Mouse (Mus musculus) brain, embryonic 14.5 days (tissue): ENCODE data around the gene Kif28. TPM values are rescaled to one million over a fixed set of nuclear protein-coding genes. Genes with fewer than 3 reads are reported as not detected.

ENCODE experiments used
- DNase-seq: peaks from one replicate; pipeline ENCODE4 v3.0.0-alpha.2; 2011; ENCODE audit warnings: low read depth
- CTCF ChIP-seq: fragments of 200-500 bp; IDR thresholded peaks from 2 replicates; pipeline ENCODE4 v1.5.1; 2012; ENCODE audit warnings: inconsistent platforms, mild to moderate bottlenecking, moderate library complexity, borderline replicate concordance; ENCODE audit not compliant: insufficient read depth, insufficient read length; ENCODE audit errors: extremely low read depth
- POLR2A ChIP-seq: fragments of 200-500 bp; IDR thresholded peaks from 2 replicates; pipeline ENCODE4 v1.6.1; 2012; ENCODE audit warnings: mild to moderate bottlenecking, inconsistent platforms, borderline replicate concordance; ENCODE audit not compliant: poor library complexity, insufficient read depth, insufficient read length, severe bottlenecking; ENCODE audit errors: extremely low read depth
- polyA plus RNA-seq: library from polyadenylated mRNA; depleted of rRNA; stranded (reverse); fragments of >200 nt; gene quantifications from 2 replicates; pipeline ENCODE4 v1.2.3, GENCODE M21; 2012; rRNA removed

Gene Kif28
- polyA plus RNA-seq, 1 experiment: 0.07 TPM

DNA sequence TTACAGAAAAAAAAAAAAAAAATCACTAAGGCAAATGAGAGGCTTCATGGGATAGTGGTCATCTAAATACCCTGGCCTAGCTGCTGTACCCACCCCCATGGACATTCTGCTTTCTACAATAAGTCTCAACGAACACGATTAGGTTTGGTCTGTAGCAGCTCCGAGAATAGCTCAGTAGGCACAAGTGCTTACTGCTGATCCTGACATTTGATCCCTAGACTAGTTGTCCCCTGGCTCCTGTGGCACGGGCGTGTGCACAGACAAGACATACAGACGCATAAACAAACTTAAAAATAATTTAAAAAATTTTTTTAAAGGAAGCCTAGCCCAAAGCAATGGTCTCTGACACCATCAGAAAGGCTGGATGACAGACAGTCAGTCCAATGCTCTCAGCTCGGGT lies 77.6 kb downstream of the Kif28 start:
- no peak for TF ChIP-seq POLR2A
- no peak for TF ChIP-seq CTCF
- DNase-seq: no peak

DNA sequence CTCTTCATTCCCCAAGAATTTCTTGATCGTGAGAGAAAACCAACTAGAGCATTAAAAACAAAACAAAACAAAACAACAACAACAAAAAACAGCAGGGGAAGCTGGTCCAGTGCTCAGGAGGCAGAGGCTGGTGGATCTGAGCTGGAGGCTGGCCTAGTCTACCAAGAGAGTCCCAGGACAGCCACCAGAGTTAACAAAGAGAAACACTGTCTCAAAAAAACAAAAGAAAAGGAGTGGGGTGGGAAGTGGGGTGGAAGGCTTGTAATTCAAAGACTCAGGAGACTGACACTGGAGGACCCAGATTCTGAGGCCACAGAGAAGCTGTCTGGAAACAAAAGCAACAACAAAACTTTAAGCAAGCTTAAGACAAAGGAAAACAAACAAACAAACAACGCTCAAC lies 78.1 kb downstream of the Kif28 start:
- TF ChIP-seq CTCF (no peak), POLR2A (no peak)
- no peak for DNase-seq

DNA sequence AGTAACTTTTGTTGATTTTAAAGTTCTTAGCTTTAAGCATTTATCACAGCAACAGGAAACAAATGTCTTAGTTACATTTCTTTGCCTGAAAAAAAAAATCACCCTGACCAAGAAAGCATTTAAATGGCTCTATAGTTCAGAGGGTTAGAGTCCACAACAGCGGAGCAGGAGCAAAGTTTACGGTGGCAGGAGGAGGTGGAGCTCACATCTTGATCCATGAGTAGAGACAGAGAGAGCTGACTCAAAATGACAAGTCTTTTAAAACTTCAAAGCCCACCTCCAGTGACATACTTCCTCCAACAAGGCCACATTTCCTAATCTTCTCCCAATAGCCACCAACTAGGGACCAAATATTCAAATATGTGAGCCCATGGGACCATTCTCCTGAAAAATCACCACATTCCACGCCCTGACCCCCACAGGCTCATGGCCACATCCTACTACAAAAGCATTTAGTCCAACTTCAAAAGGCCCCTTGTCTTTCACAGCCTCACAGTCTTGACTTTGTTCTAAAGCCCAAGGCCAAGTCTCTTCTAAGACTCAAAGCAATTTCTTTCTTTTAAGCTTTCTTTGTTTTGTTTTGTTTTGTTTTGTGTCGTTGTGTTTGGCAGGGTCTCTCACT lies 80.7 kb downstream of the Kif28 start:
- DNase-seq: no peak
- TF ChIP-seq CTCF: no peak
- no peak for TF ChIP-seq POLR2A

DNA sequence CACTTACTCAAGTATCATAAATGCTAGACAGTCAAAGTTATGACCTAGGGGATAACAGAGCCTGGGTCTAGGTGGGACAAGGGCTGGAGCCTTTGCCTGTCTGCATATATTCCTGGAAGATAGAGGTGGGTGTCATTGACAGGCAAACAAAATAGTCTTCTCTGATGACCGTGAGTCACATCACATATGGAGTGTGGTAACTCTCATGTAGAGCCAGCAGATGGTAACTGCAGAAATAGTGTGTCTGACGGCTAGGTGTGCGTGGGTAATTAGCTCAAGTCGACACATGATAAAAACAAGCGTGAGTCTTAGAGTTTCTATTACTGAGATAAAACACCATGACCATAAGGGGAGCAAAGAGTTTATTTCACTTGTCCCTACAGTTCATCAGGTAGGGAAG lies 82.0 kb downstream of the Kif28 start:
- no peak for TF ChIP-seq POLR2A
- TF ChIP-seq CTCF: no peak
- no peak for DNase-seq

DNA sequence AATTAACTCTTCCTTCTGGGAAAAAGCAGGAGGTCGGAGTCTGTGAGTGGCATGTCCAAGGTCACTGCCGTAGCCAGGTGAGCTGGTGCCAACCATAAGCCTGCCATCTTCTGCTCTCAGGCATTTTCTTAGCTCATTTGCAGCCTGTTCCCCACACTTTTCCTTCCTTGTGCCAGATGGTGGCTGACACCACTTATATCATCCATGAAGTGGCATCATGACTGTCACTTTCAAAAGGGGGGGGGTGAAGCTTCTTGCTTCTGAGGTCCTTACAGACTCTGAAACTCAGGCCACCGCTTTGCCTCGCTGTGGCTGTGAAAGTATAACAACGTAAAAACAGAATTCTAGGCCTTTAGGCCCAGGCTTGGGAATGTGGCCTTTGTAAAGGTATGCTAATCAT lies 93.8 kb downstream of the Kif28 start:
- TF ChIP-seq CTCF (no peak), POLR2A (no peak)
- DNase-seq: peak; percentile 14

DNA sequence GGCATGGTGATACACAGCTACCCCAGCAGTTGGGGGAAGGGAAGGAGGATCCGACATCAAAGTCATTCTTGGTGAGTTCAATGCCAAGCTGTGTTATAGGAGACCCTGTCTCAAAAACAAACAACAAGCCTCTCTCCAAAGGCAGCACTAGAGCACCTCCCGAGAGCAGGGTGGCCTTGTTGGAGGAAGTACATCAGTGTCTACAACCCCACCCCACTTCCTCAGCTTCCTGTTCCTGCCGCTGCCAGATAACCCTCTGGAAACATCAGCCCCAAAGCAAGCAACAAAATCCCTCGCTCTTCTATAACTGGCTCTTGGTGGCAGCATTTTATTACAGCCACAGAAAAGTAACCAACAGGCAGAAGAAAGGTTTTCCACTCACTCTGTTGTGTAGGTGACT lies 94.8 kb downstream of the Kif28 start:
- TF ChIP-seq CTCF: no peak
- TF ChIP-seq POLR2A: no peak

DNA sequence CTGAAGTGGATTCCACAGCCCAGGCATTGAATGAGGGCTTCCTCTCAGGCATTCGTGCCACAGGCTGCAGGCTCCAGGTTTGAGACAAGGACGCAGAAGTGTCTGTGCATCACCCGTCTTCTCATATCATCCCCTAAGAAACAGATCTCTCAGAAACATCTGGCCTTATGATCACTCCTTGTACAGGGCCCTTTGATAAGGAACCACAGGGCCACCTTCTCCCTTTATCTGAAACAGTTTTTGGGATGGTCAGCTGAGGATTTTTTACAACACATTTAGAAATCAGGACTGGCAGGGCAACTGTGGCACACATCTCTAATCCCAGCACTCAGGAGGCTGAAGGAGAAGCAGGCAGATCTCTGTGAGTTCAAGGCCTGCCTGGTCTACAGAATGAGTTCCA lies 95.7 kb downstream of the Kif28 start:
- DNase-seq: no peak
- TF ChIP-seq POLR2A: no peak
- no peak for TF ChIP-seq CTCF

More for the DNA sequence above, 94.8 kb downstream of the Kif28 start:
- DNase-seq: no peak

DNA sequence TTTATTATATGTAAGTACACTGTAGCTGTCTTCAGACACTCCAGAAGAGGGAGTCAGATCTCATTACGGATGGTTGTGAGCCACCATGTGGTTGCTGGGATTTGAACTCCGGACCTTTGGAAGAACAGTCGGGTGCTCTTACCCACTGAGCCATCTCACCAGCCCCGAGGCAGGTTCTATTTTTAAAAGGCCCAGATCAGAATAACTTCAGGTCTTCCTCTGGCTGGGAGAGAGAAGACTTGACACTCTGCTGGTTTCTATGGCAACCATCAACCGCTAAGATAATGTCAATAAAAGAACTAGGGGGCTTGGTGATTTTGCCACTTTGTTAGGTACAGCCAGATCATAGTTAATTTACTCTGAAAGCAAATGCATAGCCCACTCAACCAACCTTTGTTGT lies 96.4 kb downstream of the Kif28 start:
- peak; percentile 58 for DNase-seq

DNA sequence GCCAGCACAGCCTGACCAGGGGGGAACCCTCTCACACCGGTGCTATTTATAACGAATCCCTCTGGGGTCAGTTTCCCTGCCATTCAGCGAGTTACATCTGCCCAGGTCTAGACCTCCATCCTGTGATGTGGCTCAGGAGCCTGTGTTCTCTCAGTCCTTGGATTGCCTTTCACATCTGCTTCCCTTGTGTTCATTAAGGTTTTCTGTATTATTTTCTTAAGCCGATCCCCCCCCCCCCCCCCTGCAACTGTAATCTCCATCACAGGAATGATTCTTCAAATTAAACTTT lies 99.1 kb downstream of the Kif28 start:
- TF ChIP-seq POLR2A (no peak), CTCF (no peak)
- no peak for DNase-seq

Other genes starting within 250 kb of the Kif28 start
- gene Smyd3, start 227.2 kb downstream of the Kif28 start, polyA plus RNA-seq: 10.5 and 12.6 TPM in 2 replicates
- gene Tfb2m, start 199.0 kb downstream of the Kif28 start, polyA plus RNA-seq: 19.2 and 20.0 TPM in 2 replicates
- 29.1 and 33.9 TPM in 2 replicates for gene Cnst, start 198.9 kb downstream of the Kif28 start, polyA plus RNA-seq
- gene Sccpdh, start 77.1 kb downstream of the Kif28 start, polyA plus RNA-seq: 58.7 and 65.0 TPM in 2 replicates
- gene Gm10518, start 58.1 kb upstream of the Kif28 start, polyA plus RNA-seq: not detected in 2 replicates
- gene Ahctf1, start 58.4 kb upstream of the Kif28 start, polyA plus RNA-seq: 30.3 and 32.3 TPM in 2 replicates
- gene Cdc42bpa, start 215.2 kb upstream of the Kif28 start, polyA plus RNA-seq: 42.7 and 60.6 TPM in 2 replicates